Mouse (Mus musculus): Measurements from ENCODE around the gene Slc22a13. TPM values are rescaled to one million over a fixed set of nuclear protein-coding genes. Genes with fewer than 3 reads are reported as not detected.

Slc22a13 gene
- not detected for total RNA-seq (2023)

GRCm38 (mm10) chr9:119208998-119209397 lies at the start of gene Slc22a13:
Gene Slc22a13, minus strand, starts transcription at chr9:119209098.

DNA sequence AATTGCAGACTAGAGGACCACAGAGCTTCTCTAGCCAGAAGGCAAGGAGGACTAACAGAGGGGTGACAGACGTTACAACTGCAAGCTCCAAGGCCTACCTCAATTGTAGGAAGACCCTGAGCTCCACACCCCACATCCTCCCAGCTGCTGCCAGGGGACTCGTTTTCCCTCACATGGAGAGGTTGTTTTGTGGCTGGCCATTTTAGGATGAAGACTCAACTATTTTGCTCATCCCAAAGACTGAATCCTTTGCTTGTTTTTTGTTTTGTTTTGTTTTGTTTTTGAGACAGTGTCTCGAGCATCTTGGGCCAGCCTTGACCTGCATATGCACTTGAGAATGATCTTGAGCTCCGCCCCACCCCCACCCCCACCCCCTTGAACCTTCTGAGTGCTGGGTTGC lies 50.0 kb downstream of the Slc22a13 start, which contains the start of gene Gm47289:
TSS of gene Gm47289 (plus strand) at position 301 of the 400 bp plus-strand sequence.

GRCm38 (mm10) chr9:119156278-119157201 lies 52.4 kb downstream of the Slc22a13 start, which contains the start of gene Acaa1b:
Gene Acaa1b, minus strand, starts transcription at chr9:119157093.

Other genes with a start within 250 kb of the Slc22a13 start
- gene Vill, start 156.3 kb downstream of the Slc22a13 start, total RNA-seq (2023), result 10 to 100 TPM; 36.7 to 39.4 TPM
- gene Plcd1, start 115.6 kb downstream of the Slc22a13 start, total RNA-seq (2023), result 1 to 10 TPM; 1.2 to 1.5 TPM
- gene Dlec1, start 106.6 kb downstream of the Slc22a13 start, total RNA-seq (2023), result not detected
- gene Acaa1b, start 52.0 kb downstream of the Slc22a13 start, total RNA-seq (2023), result under 1 TPM; 0.42 to 0.82 TPM
- not detected for gene Gm47289, start 49.9 kb downstream of the Slc22a13 start, total RNA-seq (2023)
- 10 to 100 TPM; 23.8 to 24.9 TPM for gene Oxsr1, start 113.3 kb upstream of the Slc22a13 start, total RNA-seq (2023)
- gene Acaa1a, start 130.6 kb upstream of the Slc22a13 start, total RNA-seq (2023), result 10 to 100 TPM; 44.5 to 55.5 TPM
- gene Myd88, start 132.3 kb upstream of the Slc22a13 start, total RNA-seq (2023), result 10 to 100 TPM; 81.8 to 86.1 TPM
- gene Xylb, start 148.3 kb upstream of the Slc22a13 start, total RNA-seq (2023), result 1 to 10 TPM in 1 of 2 experiments, under 1 TPM in 1; 0.99 to 1.6 TPM
- gene Slc22a14, start 156.5 kb upstream of the Slc22a13 start, total RNA-seq (2023), result not detected
- 1 to 10 TPM; 1.6 to 2.0 TPM for gene Acvr2b, start 193.0 kb upstream of the Slc22a13 start, total RNA-seq (2023)
- gene Exog, start 235.8 kb upstream of the Slc22a13 start, total RNA-seq (2023), result 1 to 10 TPM; 3.0 to 3.5 TPM

All from neutrophil, adult 59 days (primary cell).